Mouse (Mus musculus): ENCODE data around the gene Tpsab1. TPM values are rescaled to one million over a fixed set of nuclear protein-coding genes. Genes with fewer than 3 reads are reported as not detected.

The Tpsab1 gene
- polyA plus RNA-seq (2014; fragmentation: Nextera tagmentation; extraction: Ambion mirVana) = not detected in 2 replicates

DNA sequence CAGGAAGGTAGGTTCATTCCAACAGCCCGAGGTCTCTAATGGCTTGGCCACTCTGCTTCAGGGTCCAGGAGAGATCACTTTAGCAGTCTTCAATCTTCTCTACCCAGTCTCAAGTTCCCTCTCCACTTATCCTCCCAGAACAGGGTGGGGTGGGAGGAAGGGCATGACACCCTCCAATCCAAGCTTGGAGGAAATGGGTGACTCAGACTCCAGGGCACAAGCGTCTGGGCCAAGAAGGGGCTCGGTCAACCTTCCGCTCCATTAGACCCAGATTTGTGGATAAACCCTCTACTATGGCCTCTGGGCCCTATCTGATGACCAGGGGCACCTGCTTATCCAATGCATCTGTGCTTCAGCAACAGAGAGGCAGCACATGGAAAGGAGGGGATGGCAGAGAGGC lies at the start of gene Tpsab1:
Gene Tpsab1 (minus strand): TSS at position 101 of the 400 bp plus-strand sequence.
- no peaks in the 10 kb centered on the region for H3K4me1 ChIP-seq (ENCODE audit: control insufficient read depth, insufficient read depth, low read length)
- H3K4me2 ChIP-seq (replicated peaks; ENCODE audit: low read depth, low read length) = no peak within 1 kb of the TSS
- no peaks in the 10 kb centered on the region for H3K9me3 ChIP-seq (ENCODE audit: control insufficient read depth, low read depth, low read length)
- ATAC-seq (ENCODE audit: insufficient number of reproducible peaks, insufficient read depth, low FRiP score, low read depth) = no peak
- no peak within 1 kb of the TSS for H3K9ac ChIP-seq (replicated peaks; ENCODE audit: low read depth, low read length)
- no peak within 1 kb of the TSS for H3K27ac ChIP-seq (ENCODE audit: low read length)
- H3K4me3 ChIP-seq (ENCODE audit: low read depth, low read length) = no peak within 1 kb of the TSS
- whole genome bisulfite sequencing = 92% methylated on average over 4 of the region's 4 CpGs
- H3K27me3 ChIP-seq (ENCODE audit: control insufficient read depth, insufficient read depth, low read length) = no peaks in the 10 kb centered on the region
- H3K36me3 ChIP-seq (ENCODE audit: control insufficient read depth, insufficient read depth, low read length) = no peaks in the 10 kb centered on the region

DNA sequence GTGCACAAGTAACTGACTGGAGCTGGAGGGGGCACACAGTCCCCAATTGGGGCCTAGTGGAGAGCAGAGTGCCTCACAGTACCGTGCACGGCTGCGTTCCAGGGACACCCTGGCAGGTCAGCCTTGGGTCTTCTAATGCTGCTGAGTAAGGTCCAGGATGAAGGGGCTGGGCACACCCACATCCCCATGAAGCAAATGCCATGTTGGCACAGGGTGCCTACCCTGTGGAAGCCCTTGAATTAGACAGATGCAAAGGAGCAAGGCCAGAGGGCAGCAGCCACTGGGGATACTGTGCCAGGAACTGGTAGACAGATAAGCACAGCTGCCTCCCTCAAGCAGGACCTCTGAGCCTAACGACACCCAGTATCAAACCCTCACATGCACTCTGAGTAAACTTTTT lies 49.2 kb upstream of the Tpsab1 start:
- ATAC-seq (ENCODE audit: insufficient number of reproducible peaks, insufficient read depth, low FRiP score, low read depth) = no peak
- H3K36me3 ChIP-seq (ENCODE audit: control insufficient read depth, insufficient read depth, low read length) = no peaks in the 10 kb centered on the region; the same call in 1 of the 2 replicates
- no peaks in the 10 kb centered on the region for H3K4me1 ChIP-seq (ENCODE audit: control insufficient read depth, insufficient read depth, low read length)
- no peaks in the 10 kb centered on the region for H3K27me3 ChIP-seq (ENCODE audit: control insufficient read depth, insufficient read depth, low read length)
- H3K9ac ChIP-seq (replicated peaks; ENCODE audit: low read depth, low read length) = no peak overlapping the region
- 78% methylated on average over 4 of the region's 4 CpGs for WGBS
- no peak overlapping the region for H3K4me2 ChIP-seq (replicated peaks; ENCODE audit: low read depth, low read length)
- no peak overlapping the region for H3K4me3 ChIP-seq (ENCODE audit: low read depth, low read length)
- H3K9me3 ChIP-seq (ENCODE audit: control insufficient read depth, low read depth, low read length) = no peaks in the 10 kb centered on the region
- no peak overlapping the region for H3K27ac ChIP-seq (ENCODE audit: low read length)

DNA sequence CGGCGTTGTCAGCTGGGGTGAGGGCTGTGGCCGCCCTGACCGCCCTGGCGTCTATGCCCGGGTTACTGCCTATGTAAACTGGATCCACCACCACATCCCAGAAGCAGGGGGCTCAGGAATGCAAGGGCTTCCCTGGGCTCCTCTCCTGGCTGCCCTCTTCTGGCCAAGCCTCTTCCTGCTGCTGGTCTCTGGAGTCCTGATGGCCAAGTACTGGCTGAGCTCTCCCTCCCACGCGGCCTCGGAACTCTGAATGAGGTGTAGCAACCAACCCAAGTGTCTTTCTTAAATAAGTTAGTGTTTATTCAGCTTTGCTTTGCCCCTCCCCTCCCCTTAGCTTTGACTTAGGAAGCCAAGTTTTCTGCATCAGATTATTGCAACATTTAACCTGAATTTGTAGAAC lies 28.6 kb upstream of the Tpsab1 start:
- Histone ChIP-seq H3K4me3 (ENCODE audit: low read depth, low read length) (no peak overlapping the region), H3K27me3 (ENCODE audit: control insufficient read depth, insufficient read depth, low read length) (no peaks in the 10 kb centered on the region), H3K9ac (replicated peaks; ENCODE audit: low read depth, low read length) (no peak overlapping the region), H3K4me1 (ENCODE audit: control insufficient read depth, insufficient read depth, low read length) (no peaks in the 10 kb centered on the region), H3K27ac (ENCODE audit: low read length) (no peak overlapping the region), H3K4me2 (replicated peaks; ENCODE audit: low read depth, low read length) (no peak overlapping the region), H3K9me3 (ENCODE audit: control insufficient read depth, low read depth, low read length) (no peaks in the 10 kb centered on the region), H3K36me3 (ENCODE audit: control insufficient read depth, insufficient read depth, low read length) (peaks cover 4% of the 10 kb centered on the region; the same call in 1 of the 2 replicates)
- ATAC-seq (ENCODE audit: insufficient number of reproducible peaks, insufficient read depth, low FRiP score, low read depth) = no peak
- 29% methylated on average over 9 of the region's 9 CpGs for WGBS

DNA sequence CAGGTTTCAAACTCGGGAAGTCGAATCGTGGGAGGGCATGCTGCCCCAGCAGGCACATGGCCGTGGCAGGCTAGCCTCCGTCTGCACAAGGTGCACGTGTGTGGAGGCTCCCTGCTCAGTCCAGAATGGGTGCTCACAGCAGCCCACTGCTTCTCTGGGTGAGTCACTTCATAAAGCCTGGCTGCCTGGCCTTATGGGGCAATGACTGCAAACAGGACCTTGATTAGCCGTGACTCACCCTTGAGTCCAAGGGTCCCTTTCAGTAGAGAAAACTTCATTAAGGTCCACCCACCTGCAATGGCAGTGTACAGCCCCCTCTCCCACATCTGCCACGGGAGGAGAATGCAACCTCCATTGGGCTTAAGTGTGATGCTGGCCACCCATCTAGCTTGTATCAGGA lies 27.1 kb upstream of the Tpsab1 start:
- Histone ChIP-seq H3K27ac (ENCODE audit: low read length) (no peak overlapping the region), H3K9me3 (ENCODE audit: control insufficient read depth, low read depth, low read length) (no peaks in the 10 kb centered on the region), H3K4me1 (ENCODE audit: control insufficient read depth, insufficient read depth, low read length) (no peaks in the 10 kb centered on the region), H3K9ac (replicated peaks; ENCODE audit: low read depth, low read length) (no peak overlapping the region), H3K4me3 (ENCODE audit: low read depth, low read length) (no peak overlapping the region), H3K4me2 (replicated peaks; ENCODE audit: low read depth, low read length) (no peak overlapping the region), H3K27me3 (ENCODE audit: control insufficient read depth, insufficient read depth, low read length) (no peaks in the 10 kb centered on the region), H3K36me3 (ENCODE audit: control insufficient read depth, insufficient read depth, low read length) (peaks cover 4% of the 10 kb centered on the region; the same call in 1 of the 2 replicates)
- WGBS = 72% methylated on average over 8 of the region's 8 CpGs
- ATAC-seq (ENCODE audit: insufficient number of reproducible peaks, insufficient read depth, low FRiP score, low read depth) = no peak; the same call in 1 of the 2 replicates

DNA sequence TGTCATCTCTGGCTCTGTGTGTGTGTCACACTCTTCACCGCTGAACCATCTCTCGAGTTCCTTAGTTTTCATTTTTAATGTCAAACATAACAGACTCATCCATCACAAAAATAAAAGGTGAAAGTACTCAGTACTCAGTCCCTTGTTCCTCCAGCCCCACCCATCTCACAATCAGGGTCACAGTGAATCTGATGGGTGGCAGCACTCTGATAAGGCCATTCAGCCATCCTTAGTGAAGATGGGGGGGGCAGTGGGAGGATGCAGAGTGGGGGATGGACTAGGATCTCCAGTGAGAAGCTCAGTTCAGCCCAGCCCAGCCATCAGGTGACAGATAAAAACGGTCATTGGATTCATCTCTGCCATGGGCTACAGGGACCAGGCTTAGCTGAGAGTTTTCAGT lies 23.6 kb upstream of the Tpsab1 start, which contains the start of gene Tpsg1:
Gene Tpsg1 (plus strand): TSS at position 301 of the 400 bp plus-strand sequence.
- no peak for ATAC-seq (ENCODE audit: insufficient number of reproducible peaks, insufficient read depth, low FRiP score, low read depth)
- H3K36me3 ChIP-seq (ENCODE audit: control insufficient read depth, insufficient read depth, low read length) = no peaks in the 10 kb centered on the region
- no peaks in the 10 kb centered on the region for H3K4me1 ChIP-seq (ENCODE audit: control insufficient read depth, insufficient read depth, low read length)
- no peak within 1 kb of the TSS for H3K27ac ChIP-seq (ENCODE audit: low read length)
- H3K4me2 ChIP-seq (replicated peaks; ENCODE audit: low read depth, low read length) = no peak within 1 kb of the TSS
- H3K9me3 ChIP-seq (ENCODE audit: control insufficient read depth, low read depth, low read length) = no peaks in the 10 kb centered on the region
- no peak within 1 kb of the TSS for H3K9ac ChIP-seq (replicated peaks; ENCODE audit: low read depth, low read length)
- H3K4me3 ChIP-seq (ENCODE audit: low read depth, low read length) = no peak within 1 kb of the TSS
- no peaks in the 10 kb centered on the region for H3K27me3 ChIP-seq (ENCODE audit: control insufficient read depth, insufficient read depth, low read length)
- 73% methylated on average over 3 of the region's 3 CpGs for WGBS

DNA sequence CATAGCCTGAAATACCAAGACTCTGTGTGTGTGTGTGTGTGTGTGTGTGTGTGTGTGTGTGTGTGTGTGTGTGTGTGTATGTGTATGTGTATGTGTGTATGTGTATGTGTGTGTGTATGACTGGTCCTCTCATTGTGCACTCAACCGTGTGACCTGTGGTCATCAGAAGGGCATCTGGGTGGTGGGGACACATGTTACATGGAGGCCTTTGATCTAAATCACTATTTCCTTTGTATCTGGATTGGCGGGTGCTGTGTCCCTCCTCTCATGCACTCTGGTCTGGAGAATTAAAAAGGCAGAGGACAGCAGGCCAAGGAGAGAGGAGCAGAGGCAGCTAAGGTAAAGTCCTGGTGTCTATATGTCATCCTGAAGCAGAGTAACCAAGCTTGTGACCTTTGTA lies 20.6 kb upstream of the Tpsab1 start, which contains the start of gene Tpsb2:
Gene Tpsb2 (plus strand): TSS at position 301 of the 400 bp plus-strand sequence.
- Histone ChIP-seq H3K4me1 (ENCODE audit: control insufficient read depth, insufficient read depth, low read length) (no peaks in the 10 kb centered on the region), H3K27ac (ENCODE audit: low read length) (no peak within 1 kb of the TSS), H3K4me2 (replicated peaks; ENCODE audit: low read depth, low read length) (no peak within 1 kb of the TSS), H3K9ac (replicated peaks; ENCODE audit: low read depth, low read length) (no peak within 1 kb of the TSS), H3K4me3 (ENCODE audit: low read depth, low read length) (no peak within 1 kb of the TSS), H3K36me3 (ENCODE audit: control insufficient read depth, insufficient read depth, low read length) (no peaks in the 10 kb centered on the region), H3K27me3 (ENCODE audit: control insufficient read depth, insufficient read depth, low read length) (no peaks in the 10 kb centered on the region), H3K9me3 (ENCODE audit: control insufficient read depth, low read depth, low read length) (no peaks in the 10 kb centered on the region)
- WGBS = 61% methylated on average over 2 of the region's 2 CpGs
- ATAC-seq (ENCODE audit: insufficient number of reproducible peaks, insufficient read depth, low FRiP score, low read depth) = no peak

DNA sequence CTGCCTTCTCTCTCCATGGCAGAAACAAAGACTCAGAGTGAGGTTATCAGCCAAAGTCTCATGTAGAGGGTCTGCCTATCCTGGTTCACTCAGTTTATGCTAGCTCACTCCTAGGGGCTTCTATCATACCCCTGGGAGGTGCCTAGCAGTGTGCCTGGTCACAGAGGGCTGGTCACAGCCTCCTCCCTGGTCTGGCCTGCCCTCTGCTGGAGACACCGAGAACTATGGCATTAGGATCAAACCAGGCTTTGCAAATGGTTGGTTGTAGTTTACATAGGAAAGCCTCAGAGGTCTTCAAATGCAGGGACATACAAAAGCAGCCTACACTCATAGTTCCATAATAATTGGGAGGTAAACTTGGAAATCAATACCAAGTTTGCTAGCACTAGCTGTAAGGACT lies 18.4 kb upstream of the Tpsab1 start:
- no peak for ATAC-seq (ENCODE audit: insufficient number of reproducible peaks, insufficient read depth, low FRiP score, low read depth)
- 3% methylated on average over 1 of the region's 1 CpGs for WGBS

DNA sequence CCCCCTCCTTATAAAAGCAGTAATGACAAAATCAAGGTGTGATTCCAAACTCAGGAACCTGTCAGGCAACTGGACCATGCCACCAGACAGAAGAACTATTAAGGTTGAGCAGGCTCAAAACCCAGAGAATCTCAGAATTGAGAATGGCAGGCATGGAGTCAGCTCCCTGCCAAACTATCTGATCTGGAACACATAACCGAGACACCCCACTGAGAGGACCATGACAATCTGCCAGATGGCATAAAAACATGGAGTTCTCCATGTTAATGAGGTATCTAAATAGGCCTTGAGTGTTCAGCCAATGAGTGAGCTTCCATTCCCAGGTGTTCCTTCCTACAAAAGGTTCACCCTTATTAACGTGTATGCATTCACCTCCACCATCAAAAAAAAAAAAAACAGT lies 15.9 kb upstream of the Tpsab1 start:
- ATAC-seq (ENCODE audit: insufficient number of reproducible peaks, insufficient read depth, low FRiP score, low read depth) = no peak
- no peak overlapping the region for H3K27ac ChIP-seq (ENCODE audit: low read length)
- H3K9me3 ChIP-seq (ENCODE audit: control insufficient read depth, low read depth, low read length) = no peaks in the 10 kb centered on the region
- H3K4me2 ChIP-seq (replicated peaks; ENCODE audit: low read depth, low read length) = no peak overlapping the region
- 83% methylated on average over 2 of the region's 2 CpGs for WGBS
- no peak overlapping the region for H3K9ac ChIP-seq (replicated peaks; ENCODE audit: low read depth, low read length)
- no peak overlapping the region for H3K4me3 ChIP-seq (ENCODE audit: low read depth, low read length)
- H3K27me3 ChIP-seq (ENCODE audit: control insufficient read depth, insufficient read depth, low read length) = no peaks in the 10 kb centered on the region
- no peaks in the 10 kb centered on the region for H3K36me3 ChIP-seq (ENCODE audit: control insufficient read depth, insufficient read depth, low read length)
- no peaks in the 10 kb centered on the region for H3K4me1 ChIP-seq (ENCODE audit: control insufficient read depth, insufficient read depth, low read length)

More for the DNA sequence above, 18.4 kb upstream of the Tpsab1 start:
- Histone ChIP-seq H3K4me3 (ENCODE audit: low read depth, low read length) (no peak overlapping the region), H3K4me2 (replicated peaks; ENCODE audit: low read depth, low read length) (no peak overlapping the region), H3K4me1 (ENCODE audit: control insufficient read depth, insufficient read depth, low read length) (no peaks in the 10 kb centered on the region), H3K27me3 (ENCODE audit: control insufficient read depth, insufficient read depth, low read length) (no peaks in the 10 kb centered on the region), H3K9me3 (ENCODE audit: control insufficient read depth, low read depth, low read length) (no peaks in the 10 kb centered on the region), H3K36me3 (ENCODE audit: control insufficient read depth, insufficient read depth, low read length) (no peaks in the 10 kb centered on the region), H3K27ac (ENCODE audit: low read length) (no peak overlapping the region), H3K9ac (replicated peaks; ENCODE audit: low read depth, low read length) (no peak overlapping the region)

DNA sequence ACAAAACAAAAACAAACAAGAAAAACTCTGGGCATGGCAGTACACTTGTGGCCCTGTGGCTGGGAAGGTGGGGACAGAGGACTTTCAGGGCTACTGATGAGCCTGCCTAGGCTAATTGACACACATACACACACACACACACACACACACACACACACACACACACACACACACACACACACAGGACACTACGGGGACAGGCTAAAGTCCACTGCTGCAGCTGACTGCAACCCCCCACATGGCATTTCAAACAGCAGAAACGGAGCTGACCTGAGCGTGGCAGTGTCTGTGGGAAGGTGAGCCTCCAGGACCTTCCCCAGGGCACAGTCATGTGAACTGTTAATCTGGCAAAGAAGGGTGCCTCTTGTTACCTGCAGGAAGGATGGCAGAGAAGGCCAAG lies 3.9 kb downstream of the Tpsab1 start:
- Histone ChIP-seq H3K4me3 (ENCODE audit: low read depth, low read length) (no peak overlapping the region), H3K4me1 (ENCODE audit: control insufficient read depth, insufficient read depth, low read length) (no peaks in the 10 kb centered on the region), H3K9ac (replicated peaks; ENCODE audit: low read depth, low read length) (no peak overlapping the region), H3K36me3 (ENCODE audit: control insufficient read depth, insufficient read depth, low read length) (no peaks in the 10 kb centered on the region), H3K27me3 (ENCODE audit: control insufficient read depth, insufficient read depth, low read length) (no peaks in the 10 kb centered on the region), H3K4me2 (replicated peaks; ENCODE audit: low read depth, low read length) (no peak overlapping the region), H3K9me3 (ENCODE audit: control insufficient read depth, low read depth, low read length) (no peaks in the 10 kb centered on the region), H3K27ac (ENCODE audit: low read length) (no peak overlapping the region)
- no peak for ATAC-seq (ENCODE audit: insufficient number of reproducible peaks, insufficient read depth, low FRiP score, low read depth)
- whole genome bisulfite sequencing = 40% methylated on average over 3 of the region's 3 CpGs
